Mouse (Mus musculus) liver, postnatal 0 days (tissue): ENCODE data around the gene Mknk1.

Experiments
- CTCF ChIP-seq: sonication (generic); IDR thresholded peaks from 2 replicates; pipeline ENCODE4 v1.5.1; 2016; ENCODE audit warnings: antibody characterized with exemption, low read depth
- EP300 ChIP-seq: IDR thresholded peaks from 2 replicates; pipeline ENCODE4 v1.6.1; 2016; ENCODE audit warnings: antibody characterized with exemption, low read depth, mild to moderate bottlenecking

DNA sequence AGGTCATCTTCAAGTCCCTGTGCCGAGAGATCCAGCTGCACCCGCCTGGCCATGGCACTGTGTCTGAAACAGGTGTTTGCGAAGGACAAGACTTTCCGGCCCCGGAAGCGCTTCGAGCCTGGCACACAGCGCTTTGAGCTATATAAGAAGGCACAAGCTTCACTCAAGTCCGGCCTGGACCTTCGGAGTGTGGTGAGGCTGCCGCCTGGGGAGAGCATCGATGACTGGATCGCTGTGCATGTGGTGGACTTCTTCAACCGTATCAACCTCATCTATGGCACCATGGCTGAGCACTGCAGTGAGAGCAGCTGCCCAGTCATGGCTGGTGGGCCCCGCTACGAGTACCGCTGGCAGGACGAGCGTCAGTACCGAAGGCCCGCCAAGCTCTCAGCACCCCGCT, 7.8 kb upstream of the Mknk1 start:
- TF ChIP-seq CTCF (no peak), EP300 (no peak)
